Mouse (Mus musculus): Measurements from ENCODE around the gene Phldb2. TPM values are rescaled to one million over a fixed set of nuclear protein-coding genes. Genes with fewer than 3 reads are reported as not detected.

Gene Phldb2
- polyA plus RNA-seq (2016; fragmentation: Nextera tagmentation; extraction: Ambion mirVana): 27.9 and 35.2 TPM in 2 replicates

- Histone ChIP-seq H3K4me3 (replicated peaks) (no peak within 1 kb of the TSS), H3K36me3 (replicated peaks) (no peaks in the 10 kb centered on the region), H3K27ac (no peak within 1 kb of the TSS), H3K9me3 (no peaks in the 10 kb centered on the region), H3K4me2 (no peak within 1 kb of the TSS), H3K4me1 (no peaks in the 10 kb centered on the region), H3K9ac (no peak within 1 kb of the TSS), H3K27me3 (no peaks in the 10 kb centered on the region)
- no peak for ATAC-seq (ENCODE audit: low FRiP score)
- 89% methylated on average over 4 of the region's 4 CpGs for WGBS
These were observed at the start of gene Phldb2 for GRCm38 (mm10) chr16:45953394-45953793. Gene Phldb2, minus strand, starts transcription at chr16:45953598.

- WGBS: 87% methylated on average over 10 of the region's 10 CpGs
- H3K9me3 ChIP-seq: no peaks in the 10 kb centered on the region
- H3K4me3 ChIP-seq (replicated peaks): no peak overlapping the region
- no peaks in the 10 kb centered on the region for H3K27me3 ChIP-seq
- no peaks in the 10 kb centered on the region for H3K36me3 ChIP-seq (replicated peaks)
- H3K27ac ChIP-seq: no peak overlapping the region
- no peak overlapping the region for H3K9ac ChIP-seq
- no peak overlapping the region for H3K4me2 ChIP-seq
- peaks cover 18% of the 10 kb centered on the region for H3K4me1 ChIP-seq
- no peak for ATAC-seq (ENCODE audit: low FRiP score)
These were observed 48.3 kb upstream of the Phldb2 start for GRCm38 (mm10) chr16:46001550-46002166.

- no peaks in the 10 kb centered on the region for H3K36me3 ChIP-seq (replicated peaks)
These were observed 47.6 kb upstream of the Phldb2 start for GRCm38 (mm10) chr16:46000976-46001375.

GRCm38 (mm10) chr16:45999374-46000191 is 46.2 kb upstream of the Phldb2 start:
- H3K27ac ChIP-seq: peak overlapping the region; percentile 59

More at GRCm38 (mm10) chr16:46000976-46001375, 47.6 kb upstream of the Phldb2 start:
- H3K27ac ChIP-seq: no peak overlapping the region
- H3K4me2 ChIP-seq: no peak overlapping the region
- H3K9me3 ChIP-seq: no peaks in the 10 kb centered on the region
- H3K27me3 ChIP-seq: no peaks in the 10 kb centered on the region
- ATAC-seq (ENCODE audit: low FRiP score): no peak
- no peak overlapping the region for H3K9ac ChIP-seq
- H3K4me3 ChIP-seq (replicated peaks): no peak overlapping the region
- WGBS: 88% methylated on average over 3 of the region's 3 CpGs
- H3K4me1 ChIP-seq: peaks cover 18% of the 10 kb centered on the region

GRCm38 (mm10) chr16:45998231-45998630 is 44.8 kb upstream of the Phldb2 start:
- H3K4me1 ChIP-seq: peaks cover 18% of the 10 kb centered on the region
- ATAC-seq (ENCODE audit: low FRiP score): no peak
- H3K9ac ChIP-seq: no peak overlapping the region
- no peak overlapping the region for H3K4me2 ChIP-seq
- H3K9me3 ChIP-seq: no peaks in the 10 kb centered on the region
- H3K27ac ChIP-seq: no peak overlapping the region
- H3K27me3 ChIP-seq: no peaks in the 10 kb centered on the region
- H3K4me3 ChIP-seq (replicated peaks): no peak overlapping the region
- H3K36me3 ChIP-seq (replicated peaks): no peaks in the 10 kb centered on the region
- WGBS: 80% methylated on average over 7 of the region's 7 CpGs

More at GRCm38 (mm10) chr16:45999374-46000191, 46.2 kb upstream of the Phldb2 start:
- no peaks in the 10 kb centered on the region for H3K27me3 ChIP-seq
- H3K36me3 ChIP-seq (replicated peaks): no peaks in the 10 kb centered on the region
- H3K4me1 ChIP-seq: peaks cover 18% of the 10 kb centered on the region
- H3K4me3 ChIP-seq (replicated peaks): no peak overlapping the region
- ATAC-seq (ENCODE audit: low FRiP score): peak; percentile 82
- 30% methylated on average over 10 of the region's 10 CpGs for WGBS
- H3K4me2 ChIP-seq: no peak overlapping the region
- no peaks in the 10 kb centered on the region for H3K9me3 ChIP-seq
- H3K9ac ChIP-seq: no peak overlapping the region

- no peaks in the 10 kb centered on the region for H3K9me3 ChIP-seq
- no peaks in the 10 kb centered on the region for H3K36me3 ChIP-seq (replicated peaks)
- H3K4me2 ChIP-seq: no peak overlapping the region
- H3K9ac ChIP-seq: no peak overlapping the region
- ATAC-seq (ENCODE audit: low FRiP score): no peak
- H3K4me1 ChIP-seq: peaks cover 5% of the 10 kb centered on the region; the same call in 1 of the 2 replicates
- no peaks in the 10 kb centered on the region for H3K27me3 ChIP-seq
- H3K4me3 ChIP-seq (replicated peaks): no peak overlapping the region
- no peak overlapping the region for H3K27ac ChIP-seq
- WGBS: 50% methylated on average over 10 of the region's 10 CpGs
These were observed 37.7 kb upstream of the Phldb2 start for GRCm38 (mm10) chr16:45990901-45991676.

GRCm38 (mm10) chr16:45986236-45986635 is 32.8 kb upstream of the Phldb2 start:
- no peaks in the 10 kb centered on the region for H3K9me3 ChIP-seq
- no peaks in the 10 kb centered on the region for H3K36me3 ChIP-seq (replicated peaks)
- no peak overlapping the region for H3K9ac ChIP-seq
- H3K4me1 ChIP-seq: no peaks in the 10 kb centered on the region
- WGBS: 31% methylated on average over 1 of the region's 1 CpGs
- H3K4me2 ChIP-seq: no peak overlapping the region
- no peak overlapping the region for H3K4me3 ChIP-seq (replicated peaks)
- ATAC-seq (ENCODE audit: low FRiP score): no peak
- H3K27ac ChIP-seq: no peak overlapping the region
- no peaks in the 10 kb centered on the region for H3K27me3 ChIP-seq

GRCm38 (mm10) chr16:45984610-45985606 is 31.5 kb upstream of the Phldb2 start:
- Histone ChIP-seq H3K27me3 (no peaks in the 10 kb centered on the region), H3K36me3 (replicated peaks) (no peaks in the 10 kb centered on the region; the same call in 1 of the 2 replicates), H3K4me3 (replicated peaks) (no peak overlapping the region), H3K4me2 (no peak overlapping the region), H3K27ac (no peak overlapping the region), H3K4me1 (no peaks in the 10 kb centered on the region), H3K9ac (no peak overlapping the region), H3K9me3 (no peaks in the 10 kb centered on the region)
- no peak for ATAC-seq (ENCODE audit: low FRiP score)
- 78% methylated on average over 4 of the region's 4 CpGs for WGBS

GRCm38 (mm10) chr16:45976251-45976650 is 22.9 kb upstream of the Phldb2 start:
- no peak overlapping the region for H3K27ac ChIP-seq
- no peaks in the 10 kb centered on the region for H3K9me3 ChIP-seq
- H3K36me3 ChIP-seq (replicated peaks): peaks cover 3% of the 10 kb centered on the region; the same call in 1 of the 2 replicates
- no peak overlapping the region for H3K4me3 ChIP-seq (replicated peaks)
- H3K4me2 ChIP-seq: no peak overlapping the region
- H3K9ac ChIP-seq: no peak overlapping the region
- ATAC-seq (ENCODE audit: low FRiP score): no peak
- H3K4me1 ChIP-seq: peaks cover 4% of the 10 kb centered on the region; the same call in 1 of the 2 replicates
- WGBS: 84% methylated on average over 1 of the region's 1 CpGs
- H3K27me3 ChIP-seq: no peaks in the 10 kb centered on the region

GRCm38 (mm10) chr16:45973959-45974686 is 20.7 kb upstream of the Phldb2 start:
- 51% methylated on average over 9 of the region's 9 CpGs for WGBS
- peak; percentile 44; the same call in 1 of the 2 replicates for ATAC-seq (ENCODE audit: low FRiP score)
- Histone ChIP-seq H3K4me1 (peaks cover 4% of the 10 kb centered on the region; the same call in 1 of the 2 replicates), H3K9me3 (no peaks in the 10 kb centered on the region), H3K9ac (no peak overlapping the region), H3K36me3 (replicated peaks) (0 out of 2 replicates have a peak, but pooled peaks cover 3% of the 10 kb centered on the region), H3K27ac (no peak overlapping the region), H3K4me3 (replicated peaks) (no peak overlapping the region), H3K27me3 (no peaks in the 10 kb centered on the region), H3K4me2 (no peak overlapping the region)

- no peaks in the 10 kb centered on the region for H3K36me3 ChIP-seq (replicated peaks)
- H3K27ac ChIP-seq: no peak overlapping the region
- no peak overlapping the region for H3K9ac ChIP-seq
- no peaks in the 10 kb centered on the region for H3K27me3 ChIP-seq
- 92% methylated on average over 2 of the region's 2 CpGs for WGBS
- H3K4me3 ChIP-seq (replicated peaks): no peak overlapping the region
- H3K9me3 ChIP-seq: no peaks in the 10 kb centered on the region
- H3K4me1 ChIP-seq: peaks cover 4% of the 10 kb centered on the region; the same call in 1 of the 2 replicates
- no peak overlapping the region for H3K4me2 ChIP-seq
- no peak for ATAC-seq (ENCODE audit: low FRiP score)
These were observed 16.8 kb upstream of the Phldb2 start for GRCm38 (mm10) chr16:45970187-45970586.

Data from forebrain, embryonic 12.5 days (tissue).